Mouse (Mus musculus): ENCODE measurements around the gene Tpte. TPM values are rescaled to one million over a fixed set of nuclear protein-coding genes. Genes with fewer than 3 reads are reported as not detected.
"Not testable (repeated sequence)": the region's sequence is repeated elsewhere in the genome, so short reads cannot be mapped to it uniquely, and the experiment has no call there.

Tpte gene
- polyA plus RNA-seq, 1 experiment from 2014 or later, result not detected

DNA sequence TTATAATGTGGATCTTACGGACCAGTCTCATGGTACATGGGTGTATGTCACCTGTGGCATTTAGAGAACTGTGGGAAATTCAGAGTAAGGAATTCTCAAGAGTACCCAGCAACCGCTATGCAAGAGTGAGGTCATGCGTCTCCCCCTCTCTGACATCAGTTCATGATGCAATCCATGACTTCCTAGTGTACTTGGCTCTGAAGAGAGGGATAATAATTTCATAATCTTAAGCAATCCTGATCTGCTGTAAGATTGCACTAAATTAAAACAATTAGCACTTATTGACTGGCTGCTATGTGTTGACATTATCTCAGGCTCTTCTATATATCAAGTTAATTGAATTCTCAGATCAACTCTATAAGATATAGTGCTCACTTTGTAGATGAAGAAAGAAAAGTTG, 16.4 kb upstream of the Tpte start:
- H3K36me3 ChIP-seq, result no peaks in the 10 kb centered on the region
- H3K9me3 ChIP-seq, result 0 out of 2 replicates have a peak, but pooled peaks cover 3% of the 10 kb centered on the region
- ATAC-seq (ENCODE audit: insufficient number of reproducible peaks, insufficient read depth, low FRiP score, low TSS enrichment, low read depth), result no peak
- H3K9ac ChIP-seq (replicated peaks), result no peak overlapping the region
- no peak overlapping the region for H3K4me2 ChIP-seq
- no peaks in the 10 kb centered on the region for H3K27me3 ChIP-seq
- no peak overlapping the region for H3K4me3 ChIP-seq (replicated peaks)
- no peak overlapping the region for H3K27ac ChIP-seq
- H3K4me1 ChIP-seq (replicated peaks), result no peaks in the 10 kb centered on the region
- 89% methylated on average over 3 of the region's 3 CpGs for WGBS

DNA sequence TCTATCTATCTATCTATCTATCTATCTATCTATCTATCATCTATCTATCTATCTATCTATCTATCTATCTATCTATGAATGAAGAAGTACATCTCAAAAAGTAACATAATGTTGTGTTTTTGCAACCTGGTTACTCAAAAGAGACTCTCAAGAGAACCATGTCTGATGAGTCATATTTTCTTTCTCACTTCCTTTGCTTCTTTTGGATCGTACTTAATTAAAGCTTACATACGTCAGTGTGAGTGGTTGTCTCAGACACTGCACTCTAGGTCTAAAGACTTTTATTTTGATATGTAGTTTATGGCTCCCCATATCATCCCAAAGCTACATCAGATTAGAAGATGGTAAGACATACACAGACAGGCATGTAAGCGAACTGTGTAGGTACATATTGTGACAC, 10.1 kb upstream of the Tpte start:
- ATAC-seq (ENCODE audit: insufficient number of reproducible peaks, insufficient read depth, low FRiP score, low TSS enrichment, low read depth), result no peak
- no peak overlapping the region for H3K27ac ChIP-seq
- no peaks in the 10 kb centered on the region for H3K27me3 ChIP-seq
- 86% methylated on average over 3 of the region's 3 CpGs for WGBS
- no peak overlapping the region for H3K4me2 ChIP-seq
- no peak overlapping the region for H3K4me3 ChIP-seq (replicated peaks)
- H3K9me3 ChIP-seq, result no peaks in the 10 kb centered on the region
- no peaks in the 10 kb centered on the region for H3K36me3 ChIP-seq
- H3K9ac ChIP-seq (replicated peaks), result no peak overlapping the region
- no peaks in the 10 kb centered on the region for H3K4me1 ChIP-seq (replicated peaks)

DNA sequence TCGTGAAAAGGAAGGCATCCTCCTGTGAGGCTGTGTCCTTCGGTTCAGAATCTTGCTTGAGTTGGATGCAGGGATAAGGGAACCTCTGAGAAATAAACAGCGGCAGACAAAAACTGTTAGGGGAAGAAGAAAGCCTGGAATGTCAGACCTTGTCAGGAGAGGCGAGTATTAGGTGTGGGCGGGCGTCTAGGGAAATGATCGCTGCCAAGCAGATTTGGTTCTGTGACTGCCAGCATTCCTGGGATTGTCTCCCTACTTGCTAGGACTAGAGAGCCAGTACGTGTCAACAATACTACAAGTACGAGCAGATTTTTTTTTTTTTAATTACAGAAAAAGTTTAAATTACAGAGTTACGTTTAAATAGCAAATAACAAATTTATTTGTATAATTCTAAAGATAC, 8.6 kb upstream of the Tpte start:
- Histone ChIP-seq H3K27ac (no peak overlapping the region), H3K4me1 (replicated peaks) (no peaks in the 10 kb centered on the region), H3K4me3 (replicated peaks) (no peak overlapping the region), H3K27me3 (no peaks in the 10 kb centered on the region), H3K9ac (replicated peaks) (no peak overlapping the region), H3K36me3 (no peaks in the 10 kb centered on the region), H3K4me2 (no peak overlapping the region), H3K9me3 (no peaks in the 10 kb centered on the region)
- WGBS, result 77% methylated on average over 10 of the region's 10 CpGs
- ATAC-seq (ENCODE audit: insufficient number of reproducible peaks, insufficient read depth, low FRiP score, low TSS enrichment, low read depth), result no peak

DNA sequence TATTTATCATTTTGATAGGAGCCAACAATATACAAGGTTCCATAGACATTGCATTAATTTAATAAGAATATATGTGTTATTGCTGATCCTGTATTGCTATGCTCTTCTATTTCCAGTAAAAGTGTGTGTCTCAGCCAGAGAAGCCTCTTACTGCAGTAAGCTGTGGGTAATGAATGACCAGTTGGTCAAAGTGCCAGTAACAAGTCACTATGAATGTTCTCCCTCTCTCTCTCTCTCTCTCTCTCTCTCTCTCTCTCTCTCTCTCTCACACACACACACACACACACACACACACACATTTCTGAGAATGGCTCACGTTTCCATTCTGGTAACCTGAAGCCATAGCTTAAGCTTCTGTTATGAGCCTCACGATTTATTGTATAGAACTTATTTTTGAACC, 19.1 kb downstream of the Tpte start:
- Histone ChIP-seq H3K27ac (no peak overlapping the region), H3K4me3 (replicated peaks) (no peak overlapping the region), H3K36me3 (no peaks in the 10 kb centered on the region), H3K4me1 (replicated peaks) (peaks cover 7% of the 10 kb centered on the region; the same call in 1 of the 2 replicates), H3K27me3 (no peaks in the 10 kb centered on the region), H3K4me2 (no peak overlapping the region), H3K9ac (replicated peaks) (no peak overlapping the region), H3K9me3 (no peaks in the 10 kb centered on the region)
- WGBS, result 43% methylated on average over 2 of the region's 2 CpGs
- ATAC-seq (ENCODE audit: insufficient number of reproducible peaks, insufficient read depth, low FRiP score, low TSS enrichment, low read depth), result no peak

- 24% methylated on average over 7 of the region's 7 CpGs for WGBS
- Histone ChIP-seq H3K9ac (replicated peaks) (no peak overlapping the region), H3K4me1 (replicated peaks) (peaks cover 7% of the 10 kb centered on the region; the same call in 1 of the 2 replicates), H3K27me3 (no peaks in the 10 kb centered on the region), H3K4me2 (peak overlapping the region; percentile 49), H3K36me3 (no peaks in the 10 kb centered on the region), H3K9me3 (no peaks in the 10 kb centered on the region), H3K27ac (no peak overlapping the region), H3K4me3 (replicated peaks) (peak overlapping the region; percentile 16; the same call in 1 of the 2 replicates)
- ATAC-seq (ENCODE audit: insufficient number of reproducible peaks, insufficient read depth, low FRiP score, low TSS enrichment, low read depth), result peak; percentile 37; the same call in 1 of the 2 replicates
Observed at GRCm38 (mm10) chr8:22302896-22303306, 19.7 kb downstream of the Tpte start.

GRCm38 (mm10) chr8:22304045-22304444, 20.8 kb downstream of the Tpte start:
- H3K9me3 ChIP-seq; H3K4me3 ChIP-seq (replicated peaks); ATAC-seq (ENCODE audit: insufficient number of reproducible peaks, insufficient read depth, low FRiP score, low TSS enrichment, low read depth); H3K9ac ChIP-seq (replicated peaks); H3K4me1 ChIP-seq (replicated peaks); H3K4me2 ChIP-seq; H3K27me3 ChIP-seq; H3K27ac ChIP-seq; H3K36me3 ChIP-seq: not testable (repeated sequence)
- 90% methylated on average over 8 of the region's 9 CpGs for whole genome bisulfite sequencing

DNA sequence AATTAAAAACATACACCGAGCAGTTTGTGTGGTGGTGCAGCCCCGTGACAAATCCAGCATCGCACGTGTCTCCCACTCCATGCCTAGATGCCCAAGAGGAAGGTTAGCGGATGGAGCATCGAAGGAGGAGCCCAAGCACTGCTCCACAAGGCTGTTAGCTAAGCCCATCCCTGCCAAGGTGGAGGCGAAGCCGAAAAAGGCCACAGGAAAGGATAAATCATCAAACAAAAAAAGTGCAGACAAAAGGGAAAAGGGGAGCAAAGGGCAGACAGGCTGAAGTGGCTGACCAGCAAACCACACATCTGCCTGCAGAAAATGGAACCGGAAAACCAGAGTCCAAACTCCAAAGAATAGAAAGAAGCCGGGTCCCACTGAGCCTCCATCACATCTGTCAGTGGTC, 23.8 kb downstream of the Tpte start:
- no peak overlapping the region for H3K4me2 ChIP-seq
- H3K9me3 ChIP-seq, result no peaks in the 10 kb centered on the region
- ATAC-seq (ENCODE audit: insufficient number of reproducible peaks, insufficient read depth, low FRiP score, low TSS enrichment, low read depth), result no peak
- no peaks in the 10 kb centered on the region for H3K36me3 ChIP-seq
- H3K4me1 ChIP-seq (replicated peaks), result peaks cover 7% of the 10 kb centered on the region; the same call in 1 of the 2 replicates
- 80% methylated on average over 10 of the region's 10 CpGs for WGBS
- no peak overlapping the region for H3K4me3 ChIP-seq (replicated peaks)
- H3K9ac ChIP-seq (replicated peaks), result no peak overlapping the region
- H3K27ac ChIP-seq, result no peak overlapping the region
- no peaks in the 10 kb centered on the region for H3K27me3 ChIP-seq

- Histone ChIP-seq H3K9ac (replicated peaks) (no peak overlapping the region), H3K9me3 (no peaks in the 10 kb centered on the region), H3K4me2 (no peak overlapping the region), H3K36me3 (no peaks in the 10 kb centered on the region), H3K4me1 (replicated peaks) (no peaks in the 10 kb centered on the region), H3K27me3 (no peaks in the 10 kb centered on the region), H3K4me3 (replicated peaks) (no peak overlapping the region), H3K27ac (no peak overlapping the region)
- ATAC-seq (ENCODE audit: insufficient number of reproducible peaks, insufficient read depth, low FRiP score, low TSS enrichment, low read depth), result no peak
- WGBS, result 68% methylated on average over 9 of the region's 9 CpGs
Observed at GRCm38 (mm10) chr8:22311446-22311845, 28.2 kb downstream of the Tpte start.

GRCm38 (mm10) chr8:22335426-22335825, 52.2 kb downstream of the Tpte start:
- 87% methylated on average over 13 of the region's 13 CpGs for WGBS

DNA sequence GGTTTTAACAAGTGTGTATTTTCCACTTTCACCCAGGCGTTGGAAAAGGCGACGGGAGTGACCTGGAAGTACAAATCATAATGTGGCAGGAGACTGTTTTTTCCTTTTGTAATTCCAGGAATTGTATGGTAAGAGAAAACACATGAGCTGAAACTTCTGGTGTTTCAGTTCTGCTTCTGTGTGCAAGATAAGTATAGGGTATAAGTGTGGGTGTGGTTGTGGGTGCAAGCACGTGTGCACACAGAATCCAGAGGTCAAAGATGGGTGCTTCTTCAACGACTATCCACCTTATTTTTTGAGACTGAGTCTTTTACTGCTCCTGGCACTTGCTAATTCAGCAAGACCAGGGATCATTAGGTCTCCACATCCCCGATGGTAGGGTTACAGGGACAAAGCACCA, 76.1 kb downstream of the Tpte start:
- Histone ChIP-seq H3K4me2 (no peak overlapping the region), H3K27me3 (no peaks in the 10 kb centered on the region), H3K4me1 (replicated peaks) (no peaks in the 10 kb centered on the region), H3K9ac (replicated peaks) (no peak overlapping the region), H3K36me3 (no peaks in the 10 kb centered on the region), H3K27ac (no peak overlapping the region), H3K4me3 (replicated peaks) (no peak overlapping the region), H3K9me3 (no peaks in the 10 kb centered on the region)
- WGBS, result 80% methylated on average over 6 of the region's 6 CpGs
- ATAC-seq (ENCODE audit: insufficient number of reproducible peaks, insufficient read depth, low FRiP score, low TSS enrichment, low read depth), result no peak

More at GRCm38 (mm10) chr8:22335426-22335825, 52.2 kb downstream of the Tpte start:
- no peak overlapping the region for H3K9ac ChIP-seq (replicated peaks)
- no peaks in the 10 kb centered on the region for H3K4me1 ChIP-seq (replicated peaks)
- H3K4me3 ChIP-seq (replicated peaks), result no peak overlapping the region
- no peak overlapping the region for H3K4me2 ChIP-seq
- H3K27ac ChIP-seq, result no peak overlapping the region
- no peaks in the 10 kb centered on the region for H3K36me3 ChIP-seq
- ATAC-seq (ENCODE audit: insufficient number of reproducible peaks, insufficient read depth, low FRiP score, low TSS enrichment, low read depth), result no peak
- no peaks in the 10 kb centered on the region for H3K27me3 ChIP-seq
- H3K9me3 ChIP-seq, result no peaks in the 10 kb centered on the region

GRCm38 (mm10) chr8:22359882-22360281, 76.6 kb downstream of the Tpte start:
- Histone ChIP-seq H3K9ac (replicated peaks) (no peak overlapping the region), H3K4me3 (replicated peaks) (no peak overlapping the region), H3K36me3 (no peaks in the 10 kb centered on the region), H3K4me2 (no peak overlapping the region), H3K9me3 (no peaks in the 10 kb centered on the region), H3K27ac (no peak overlapping the region), H3K27me3 (no peaks in the 10 kb centered on the region), H3K4me1 (replicated peaks) (no peaks in the 10 kb centered on the region)
- ATAC-seq (ENCODE audit: insufficient number of reproducible peaks, insufficient read depth, low FRiP score, low TSS enrichment, low read depth), result no peak
- WGBS, result 93% methylated on average over 6 of the region's 6 CpGs

GRCm38 (mm10) chr8:22376311-22376710, 93.1 kb downstream of the Tpte start:
- no peak for ATAC-seq (ENCODE audit: insufficient number of reproducible peaks, insufficient read depth, low FRiP score, low TSS enrichment, low read depth)
- H3K9me3 ChIP-seq, result no peaks in the 10 kb centered on the region
- peaks cover 21% of the 10 kb centered on the region for H3K36me3 ChIP-seq
- no peak overlapping the region for H3K4me2 ChIP-seq
- no peaks in the 10 kb centered on the region for H3K4me1 ChIP-seq (replicated peaks)
- H3K4me3 ChIP-seq (replicated peaks), result no peak overlapping the region
- WGBS, result 91% methylated on average over 5 of the region's 5 CpGs
- H3K9ac ChIP-seq (replicated peaks), result no peak overlapping the region
- H3K27me3 ChIP-seq, result no peaks in the 10 kb centered on the region
- H3K27ac ChIP-seq, result no peak overlapping the region

Measured in limb, embryonic 12.5 days (tissue).